Mouse (Mus musculus) hindbrain, embryonic 16.5 days (tissue): ENCODE data around the gene Pou2f2. TPM values are rescaled to one million over a fixed set of nuclear protein-coding genes. Genes with fewer than 3 reads are reported as not detected.

ENCODE experiments used
- ATAC-seq: fragments of 200-750 bp; cut with Nextera tagmentation; 2 replicates; pipeline ENCODE4 v1.8.0; 2017; ENCODE audit warnings: moderate TSS enrichment, moderate library complexity
- H3K27ac ChIP-seq: fragments of 300-500 bp; sonication (generic); 2 replicates; pipeline ENCODE4 v1.5.1; 2014; ENCODE audit warnings: low read depth, mild to moderate bottlenecking, control low read depth, low read length, moderate library complexity
- H3K27me3 ChIP-seq: fragments of 300-500 bp; sonication (generic); replicated peaks from 2 replicates; pipeline ENCODE4 v1.6.1; 2014; ENCODE audit warnings: low read length; ENCODE audit not compliant: control insufficient read depth, insufficient read depth
- H3K36me3 ChIP-seq: fragments of 300-500 bp; sonication (generic); 2 replicates; pipeline ENCODE4 v1.6.1; 2014; ENCODE audit warnings: mild to moderate bottlenecking, low read length, moderate library complexity, mixed read lengths; ENCODE audit not compliant: control insufficient read depth, insufficient read depth
- H3K4me1 ChIP-seq: fragments of 300-500 bp; sonication (generic); 2 replicates; pipeline ENCODE4 v1.6.1; 2014; ENCODE audit warnings: low read depth, low read length; ENCODE audit not compliant: control insufficient read depth, insufficient read depth
- H3K4me2 ChIP-seq: fragments of 300-500 bp; sonication (generic); 2 replicates; pipeline ENCODE4 v1.6.1; 2014; ENCODE audit warnings: mild to moderate bottlenecking, low read length, control low read depth, moderate library complexity
- H3K4me3 ChIP-seq: fragments of 300-500 bp; sonication (generic); 2 replicates; pipeline ENCODE4 v1.5.1; 2014; ENCODE audit warnings: mild to moderate bottlenecking, low read length, control low read depth, moderate library complexity
- H3K9ac ChIP-seq: fragments of 300-500 bp; sonication (generic); 2 replicates; pipeline ENCODE4 v1.6.1; 2014; ENCODE audit warnings: low read depth, mild to moderate bottlenecking, control low read depth, low read length, moderate library complexity
- H3K9me3 ChIP-seq: fragments of 300-500 bp; sonication (generic); 2 replicates; pipeline ENCODE4 v1.6.1; 2014; ENCODE audit warnings: mild to moderate bottlenecking, low read length, moderate library complexity; ENCODE audit not compliant: control insufficient read depth
- WGBS: fragments of 180-500 bp; shearing (Covaris S2); extraction: QIAGEN DNeasy Blood & Tissue Kit; methylation state at CpG from one replicate; pipeline ENCODE4 v1.1.7; 2014; 5-methylcytosine and 5-hydroxymethylcytosine counted together
- polyA plus RNA-seq: library from polyadenylated mRNA; unstranded; fragments of >200 nt; fragmentation: Nextera tagmentation; extraction: Ambion mirVana; gene quantifications from 2 replicates; pipeline ENCODE4 v1.2.1, GENCODE M21; 2015

Gene Pou2f2
- 19.8 and 28.7 TPM in 2 replicates for polyA plus RNA-seq

DNA sequence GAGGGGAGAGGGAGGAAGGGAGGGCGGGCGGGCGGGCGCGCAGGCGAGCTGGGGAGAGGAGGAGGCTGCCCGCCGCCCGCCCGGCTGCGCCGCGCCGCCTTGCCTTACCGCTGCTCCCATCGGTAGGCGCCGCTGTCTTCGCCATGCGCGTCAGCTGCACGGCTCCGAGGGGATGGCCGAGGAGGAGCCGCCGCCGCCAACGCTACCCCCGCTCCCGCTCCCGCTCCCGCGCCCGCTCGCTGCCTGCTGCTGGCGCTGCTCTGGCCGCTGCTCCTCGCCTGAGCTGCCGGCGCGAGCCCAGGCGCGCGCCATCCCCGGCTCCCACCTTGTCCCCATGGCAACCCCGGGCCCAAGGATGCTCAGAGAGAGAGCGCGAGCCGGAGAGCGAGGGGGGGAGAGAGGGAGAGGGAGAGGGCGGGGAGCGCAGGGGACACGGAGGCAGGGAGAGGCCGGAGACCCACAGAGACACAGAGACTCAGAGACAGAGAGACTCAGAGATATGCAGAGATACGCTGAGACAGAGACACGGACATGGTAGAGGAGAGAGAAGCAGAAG, at the start of gene Pou2f2:
Pou2f2 (minus strand) TSS at position 121 of the 556 bp plus-strand sequence.
- H3K4me2 ChIP-seq: peak within 1 kb of the TSS; percentile 59
- H3K9me3 ChIP-seq: no peaks in the 10 kb centered on the region
- under 1% methylated on average over 39 of the region's 56 CpGs for WGBS
- H3K36me3 ChIP-seq: no peaks in the 10 kb centered on the region
- H3K4me1 ChIP-seq: peaks cover 47% of the 10 kb centered on the region
- peaks cover 9% of the 10 kb centered on the region for H3K27me3 ChIP-seq
- H3K4me3 ChIP-seq: peak within 1 kb of the TSS; percentile 47
- peak; percentile 95 for ATAC-seq
- peak within 1 kb of the TSS; percentile 94 for H3K27ac ChIP-seq
- peak within 1 kb of the TSS; percentile 79 for H3K9ac ChIP-seq

DNA sequence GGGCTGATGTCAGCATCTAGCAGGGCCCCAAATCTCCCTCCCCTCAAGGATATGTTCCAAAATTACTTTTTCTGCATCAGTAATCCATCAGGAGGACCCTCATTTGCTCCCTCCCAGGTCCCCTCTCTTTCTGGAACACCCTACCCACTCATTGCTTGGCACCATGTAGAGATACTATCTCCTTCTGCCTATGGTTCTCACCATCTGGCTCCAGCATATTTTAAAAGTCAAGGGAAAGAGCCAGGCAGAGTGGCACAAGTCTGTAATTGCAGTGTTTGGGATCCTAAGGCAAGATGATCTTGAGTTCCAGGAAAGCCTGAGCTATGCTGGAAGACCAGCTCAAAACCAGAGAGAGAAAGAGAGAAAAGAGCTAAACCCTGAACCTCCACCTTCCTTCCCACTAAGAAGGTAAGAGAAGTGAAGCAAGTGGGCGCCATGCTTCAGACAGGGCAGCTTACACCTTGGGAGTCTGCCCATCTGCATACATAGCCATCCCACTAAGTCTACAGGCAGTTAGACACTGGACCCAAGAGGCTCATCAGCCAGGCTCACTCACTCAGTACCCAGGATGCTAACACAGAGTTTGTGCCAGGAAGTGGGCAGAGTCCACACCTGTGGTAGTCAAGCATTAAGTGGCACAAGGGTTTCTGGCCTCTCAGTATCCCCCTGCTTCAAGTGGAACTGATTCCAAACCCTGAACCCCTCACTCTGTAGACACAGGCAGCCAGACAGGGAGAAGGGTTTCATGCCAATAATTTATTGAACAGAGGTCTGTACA, 48.2 kb upstream of the Pou2f2 start:
- H3K9ac ChIP-seq: no peak overlapping the region
- no peak overlapping the region for H3K27ac ChIP-seq
- H3K4me3 ChIP-seq: no peak overlapping the region
- H3K4me2 ChIP-seq: no peak overlapping the region
- no peaks in the 10 kb centered on the region for H3K27me3 ChIP-seq
- peaks cover 59% of the 10 kb centered on the region for H3K36me3 ChIP-seq
- ATAC-seq: no peak
- H3K4me1 ChIP-seq: no peaks in the 10 kb centered on the region
- no peaks in the 10 kb centered on the region for H3K9me3 ChIP-seq
- 100% methylated on average over 1 of the region's 1 CpGs for WGBS

DNA sequence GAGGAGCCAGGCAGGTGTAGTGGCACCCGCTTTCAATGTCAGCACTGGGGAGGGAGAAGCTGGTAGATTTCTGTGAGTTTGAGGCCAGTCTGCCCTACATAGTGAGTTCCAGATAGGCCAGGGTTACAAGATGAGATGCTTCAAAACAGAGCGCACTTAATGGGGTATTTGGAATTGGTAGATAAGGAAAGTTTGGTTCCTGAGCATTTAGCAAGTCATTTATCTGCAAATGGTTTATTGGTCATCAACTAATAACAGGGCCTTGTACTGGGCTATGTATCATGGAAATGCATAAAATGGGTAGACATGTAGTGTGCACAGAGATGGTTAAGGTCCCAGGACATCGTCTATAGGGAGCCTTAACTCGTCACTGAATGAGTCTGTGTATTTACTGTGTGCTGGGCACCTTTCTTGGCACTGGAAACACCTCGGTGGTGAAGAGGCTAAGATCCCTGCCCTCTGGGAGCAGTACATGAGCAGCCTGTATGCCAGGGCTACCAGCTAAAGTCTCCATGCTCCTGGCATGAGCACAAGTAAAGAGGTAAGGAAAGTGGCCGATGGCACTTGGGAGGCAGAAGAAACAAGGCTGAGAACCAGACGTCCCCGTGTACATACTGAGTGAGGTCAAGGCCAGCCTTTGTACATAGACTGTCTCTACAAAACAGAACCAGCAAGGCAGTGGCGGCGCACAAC, 42.9 kb upstream of the Pou2f2 start:
- Histone ChIP-seq H3K4me2 (peak overlapping the region; percentile 92), H3K27me3 (no peaks in the 10 kb centered on the region), H3K9me3 (no peaks in the 10 kb centered on the region), H3K4me1 (peaks cover 27% of the 10 kb centered on the region), H3K36me3 (peaks cover 26% of the 10 kb centered on the region), H3K4me3 (peak overlapping the region; percentile 78), H3K27ac (no peak overlapping the region), H3K9ac (peak overlapping the region; percentile 85; the same call in 1 of the 2 replicates)
- no peak for ATAC-seq
- WGBS: 86% methylated on average over 10 of the region's 10 CpGs

DNA sequence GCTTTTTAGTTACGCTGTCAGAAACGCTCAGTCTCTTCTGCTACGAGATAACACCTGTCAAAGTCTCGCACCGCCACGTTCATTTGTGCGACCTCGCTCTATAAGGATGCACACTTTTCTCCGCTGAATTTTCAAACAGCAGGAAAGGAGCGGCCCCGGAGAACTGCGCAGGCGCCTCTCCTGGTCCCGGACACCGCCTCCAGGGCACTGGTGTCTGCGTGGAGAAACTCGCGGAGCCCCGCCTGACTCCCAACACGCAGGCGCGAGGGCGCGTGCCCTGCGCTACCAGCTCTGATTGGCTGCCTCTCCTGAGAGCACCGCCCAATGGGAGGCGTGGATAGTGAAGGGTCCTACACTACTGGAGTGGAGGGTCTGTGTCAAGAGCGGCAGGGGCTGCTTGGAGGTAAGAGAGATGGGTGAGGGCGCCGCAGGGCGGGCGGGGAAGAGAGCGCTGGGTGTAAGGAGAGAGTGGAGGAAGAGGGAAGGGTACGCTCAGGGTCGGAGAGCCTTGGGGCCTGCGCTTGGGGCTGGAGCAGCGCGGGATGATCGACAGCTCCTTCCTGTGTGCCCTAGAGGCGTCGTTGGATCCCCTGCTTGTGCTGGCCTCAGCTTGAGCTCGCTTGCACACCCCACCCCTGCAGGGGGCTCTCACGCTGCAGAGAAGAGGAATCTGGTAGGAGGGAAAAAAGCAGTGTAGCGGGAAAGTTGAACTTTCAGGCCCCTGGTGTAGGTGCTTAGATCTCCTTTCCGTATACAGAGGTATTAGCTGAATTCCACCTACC, 41.8 kb upstream of the Pou2f2 start, which contains the start of gene Zfp526:
Zfp526 (plus strand) TSS at position 324 of the 782 bp plus-strand sequence.
- under 1% methylated on average over 44 of the region's 45 CpGs for WGBS
- Histone ChIP-seq H3K4me2 (peak within 1 kb of the TSS; percentile 92), H3K36me3 (peaks cover 23% of the 10 kb centered on the region), H3K27ac (peak within 1 kb of the TSS; percentile 91), H3K9ac (peak within 1 kb of the TSS; percentile 85), H3K4me1 (peaks cover 27% of the 10 kb centered on the region), H3K9me3 (no peaks in the 10 kb centered on the region), H3K4me3 (peak within 1 kb of the TSS; percentile 78), H3K27me3 (no peaks in the 10 kb centered on the region)
- ATAC-seq: peak; percentile 96

DNA sequence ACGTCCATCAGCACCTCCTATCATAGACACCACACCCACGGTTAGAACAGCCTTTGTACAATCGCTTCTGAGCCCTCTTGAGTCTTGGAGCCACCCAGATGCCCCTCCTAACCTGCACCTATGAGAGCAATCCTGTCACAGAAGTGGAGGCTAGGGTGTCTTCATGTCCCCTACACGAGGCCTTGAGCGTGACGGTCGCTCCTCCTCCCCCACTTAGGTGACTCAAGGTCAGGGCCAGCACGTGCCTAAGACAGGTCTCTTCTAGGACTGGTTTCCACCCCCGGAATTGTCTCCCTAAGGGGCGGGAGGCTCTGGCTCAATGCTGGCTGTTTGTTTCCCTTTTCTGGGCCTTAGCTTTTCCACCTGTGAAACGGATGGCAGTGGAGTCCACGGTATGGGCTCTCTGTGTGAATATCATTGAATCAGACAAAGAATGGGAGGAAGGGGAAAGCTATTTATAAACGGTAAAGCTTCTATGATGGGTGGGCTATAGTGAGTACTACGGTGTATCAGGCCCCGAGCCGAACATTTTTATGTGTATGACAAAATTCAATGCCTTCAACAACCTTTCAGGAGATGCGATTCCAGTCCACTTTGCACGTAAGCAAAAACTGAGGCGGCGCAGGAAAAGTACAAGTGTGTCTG, 41.1 kb upstream of the Pou2f2 start, which contains the start of gene Dedd2:
Dedd2 (minus strand) TSS at position 159 of the 645 bp plus-strand sequence.
- peak within 1 kb of the TSS; percentile 78 for H3K4me3 ChIP-seq
- 9% methylated on average over 20 of the region's 20 CpGs for WGBS
- ATAC-seq: no peak
- H3K9me3 ChIP-seq: no peaks in the 10 kb centered on the region
- peak within 1 kb of the TSS; percentile 91 for H3K27ac ChIP-seq
- peaks cover 16% of the 10 kb centered on the region for H3K36me3 ChIP-seq
- H3K4me2 ChIP-seq: peak within 1 kb of the TSS; percentile 92
- H3K4me1 ChIP-seq: peaks cover 27% of the 10 kb centered on the region
- no peaks in the 10 kb centered on the region for H3K27me3 ChIP-seq
- peak within 1 kb of the TSS; percentile 85 for H3K9ac ChIP-seq

DNA sequence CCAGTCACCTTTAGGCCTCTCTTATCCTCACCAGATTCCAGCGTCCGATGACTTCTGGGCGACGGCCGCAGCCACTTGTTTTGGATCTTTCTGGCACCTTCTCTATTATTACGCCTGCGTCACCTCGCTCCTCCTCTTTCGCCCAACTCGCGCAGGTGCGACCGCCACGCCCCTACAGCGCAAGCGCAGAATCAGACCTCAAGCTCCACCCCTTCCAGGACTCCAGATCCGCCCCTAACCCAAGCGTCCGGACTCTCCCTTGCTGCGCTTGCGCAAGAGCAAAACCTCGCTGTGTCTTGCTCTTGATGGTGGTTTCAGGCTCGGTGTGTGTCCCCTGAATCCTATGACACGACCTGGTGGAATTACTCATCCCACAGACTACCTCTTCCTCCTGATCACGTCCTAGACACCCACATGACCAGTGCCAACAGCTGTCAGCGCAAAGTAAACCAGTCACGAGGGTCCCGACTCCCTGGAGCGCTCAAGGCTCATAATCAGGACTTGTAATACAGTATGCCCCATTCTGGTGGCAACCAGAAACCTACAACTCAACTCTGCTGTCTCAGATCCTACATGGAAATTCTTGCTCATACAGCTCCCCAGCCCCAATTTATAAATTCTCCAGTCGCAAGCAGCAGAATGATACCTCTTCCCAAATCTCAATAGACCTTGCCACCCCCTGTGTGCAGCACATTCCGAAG, 40.4 kb upstream of the Pou2f2 start:
- peak; percentile 78 for ATAC-seq
- H3K27me3 ChIP-seq: no peaks in the 10 kb centered on the region
- H3K36me3 ChIP-seq: peaks cover 9% of the 10 kb centered on the region; the same call in 1 of the 2 replicates
- WGBS: 4% methylated on average over 31 of the region's 31 CpGs
- H3K27ac ChIP-seq: peak overlapping the region; percentile 81
- H3K9me3 ChIP-seq: no peaks in the 10 kb centered on the region
- peaks cover 27% of the 10 kb centered on the region for H3K4me1 ChIP-seq
- H3K9ac ChIP-seq: peak overlapping the region; percentile 82
- peak overlapping the region; percentile 78 for H3K4me3 ChIP-seq
- peak overlapping the region; percentile 92 for H3K4me2 ChIP-seq

DNA sequence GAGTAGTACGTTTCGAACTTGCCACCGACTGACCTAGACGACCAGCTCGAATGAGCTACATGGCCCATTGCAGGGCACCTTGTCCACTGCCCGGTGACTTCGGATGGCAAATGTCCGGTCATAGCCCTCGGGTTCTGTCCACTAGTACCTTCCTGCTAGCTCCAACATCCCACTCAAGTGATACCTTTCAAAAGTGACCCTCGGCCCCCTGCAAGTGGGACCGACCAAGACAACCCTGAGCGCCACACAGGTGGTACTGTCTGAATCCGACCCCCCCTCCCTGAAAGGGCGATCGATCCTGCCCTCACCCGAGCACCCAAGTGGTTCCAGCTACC, 39.9 kb upstream of the Pou2f2 start:
- peak overlapping the region; percentile 78 for H3K4me3 ChIP-seq
- H3K36me3 ChIP-seq: peaks cover 4% of the 10 kb centered on the region; the same call in 1 of the 2 replicates
- ATAC-seq: peak; percentile 43
- peak overlapping the region; percentile 81 for H3K27ac ChIP-seq
- H3K9ac ChIP-seq: peak overlapping the region; percentile 82
- H3K27me3 ChIP-seq: no peaks in the 10 kb centered on the region
- H3K4me1 ChIP-seq: peaks cover 27% of the 10 kb centered on the region
- no peaks in the 10 kb centered on the region for H3K9me3 ChIP-seq
- WGBS: under 1% methylated on average over 16 of the region's 16 CpGs
- peak overlapping the region; percentile 92 for H3K4me2 ChIP-seq
